Mouse (Mus musculus) hindbrain, embryonic 11.5 days (tissue): ENCODE data around the gene Gm11146. TPM values are rescaled to one million over a fixed set of nuclear protein-coding genes. Genes with fewer than 3 reads are reported as not detected.

Source experiments
- ATAC-seq: fragments of 200-750 bp; cut with Nextera tagmentation; 2 replicates; pipeline ENCODE4 v1.8.0; 2017; ENCODE audit warnings: mild to moderate bottlenecking, moderate TSS enrichment, moderate library complexity; ENCODE audit not compliant: low FRiP score
- DNase-seq: peaks from one replicate; pipeline ENCODE4 v3.0.0-alpha.2; 2015; ENCODE audit warnings: low spot score
- H3K27ac ChIP-seq: fragments of 300-500 bp; sonication (generic); 2 replicates; pipeline ENCODE4 v1.5.1; 2014; ENCODE audit warnings: mild to moderate bottlenecking, low read depth, low read length
- H3K27me3 ChIP-seq: fragments of 300-500 bp; sonication (generic); 2 replicates; pipeline ENCODE4 v1.6.1; 2014; ENCODE audit warnings: mild to moderate bottlenecking, low read length, moderate library complexity, mixed read lengths; ENCODE audit not compliant: control insufficient read depth, insufficient read depth
- H3K36me3 ChIP-seq: fragments of 300-500 bp; sonication (generic); 2 replicates; pipeline ENCODE4 v1.6.1; 2014; ENCODE audit warnings: mild to moderate bottlenecking, low read length, moderate library complexity, mixed read lengths; ENCODE audit not compliant: control insufficient read depth, insufficient read depth
- H3K4me1 ChIP-seq: fragments of 300-500 bp; sonication (generic); replicated peaks from 2 replicates; pipeline ENCODE4 v1.6.1; 2014; ENCODE audit warnings: low read length, mixed read lengths; ENCODE audit not compliant: control insufficient read depth, insufficient read depth
- H3K4me2 ChIP-seq: fragments of 300-500 bp; sonication (generic); replicated peaks from 2 replicates; pipeline ENCODE4 v1.6.1; 2014; ENCODE audit warnings: mild to moderate bottlenecking, low read depth, low read length
- H3K4me3 ChIP-seq: fragments of 300-500 bp; sonication (generic); 2 replicates; pipeline ENCODE4 v1.5.1; 2014; ENCODE audit warnings: low read depth, low read length
- H3K9ac ChIP-seq: fragments of 300-500 bp; sonication (generic); 2 replicates; pipeline ENCODE4 v1.6.1; 2014; ENCODE audit warnings: low read depth, low read length
- H3K9me3 ChIP-seq: fragments of 300-500 bp; sonication (generic); 2 replicates; pipeline ENCODE4 v1.6.1; 2016; ENCODE audit warnings: low read length; ENCODE audit not compliant: control insufficient read depth
- WGBS: fragments of 180-500 bp; shearing (Covaris S2); extraction: QIAGEN DNeasy Blood & Tissue Kit; methylation state at CpG from one replicate; pipeline ENCODE4 v1.1.7; 2014; 5-methylcytosine and 5-hydroxymethylcytosine counted together
- polyA plus RNA-seq: library from polyadenylated mRNA; unstranded; fragments of >200 nt; fragmentation: Nextera tagmentation; extraction: Ambion mirVana; gene quantifications from 2 replicates; pipeline ENCODE4 v1.2.1, GENCODE M21; 2014

Gene Gm11146
- not detected in 2 replicates for polyA plus RNA-seq

GRCm38 (mm10) chr16:77601994-77602393 lies at the start of gene Gm11146:
TSS of gene Gm11146 (minus strand) at chr16:77602094.
- H3K27me3 ChIP-seq = no peaks in the 10 kb centered on the region
- H3K9ac ChIP-seq = no peak within 1 kb of the TSS
- ATAC-seq (no peak), DNase-seq (no peak)
- H3K9me3 ChIP-seq = no peaks in the 10 kb centered on the region
- H3K36me3 ChIP-seq = 0 out of 2 replicates have a peak, but pooled peaks cover 3% of the 10 kb centered on the region
- H3K4me3 ChIP-seq = no peak within 1 kb of the TSS
- no peak within 1 kb of the TSS for H3K27ac ChIP-seq
- H3K4me2 ChIP-seq = no peak within 1 kb of the TSS
- H3K4me1 ChIP-seq = no peaks in the 10 kb centered on the region
- 84% methylated on average over 1 of the region's 1 CpGs for WGBS

GRCm38 (mm10) chr16:77650596-77650995 lies 48.7 kb upstream of the Gm11146 start:
- 69% methylated on average over 1 of the region's 1 CpGs for WGBS
- no peak overlapping the region for H3K4me2 ChIP-seq
- ATAC-seq (no peak), DNase-seq (no peak)
- H3K4me3 ChIP-seq = no peak overlapping the region
- H3K36me3 ChIP-seq = no peaks in the 10 kb centered on the region
- H3K27me3 ChIP-seq = no peaks in the 10 kb centered on the region
- H3K4me1 ChIP-seq = no peaks in the 10 kb centered on the region
- no peak overlapping the region for H3K27ac ChIP-seq
- H3K9ac ChIP-seq = no peak overlapping the region
- H3K9me3 ChIP-seq = no peaks in the 10 kb centered on the region

GRCm38 (mm10) chr16:77649006-77649405 lies 47.1 kb upstream of the Gm11146 start:
- Histone ChIP-seq H3K4me2 (no peak overlapping the region), H3K9ac (no peak overlapping the region), H3K27ac (peak overlapping the region; percentile 24; the same call in 1 of the 2 replicates), H3K4me3 (no peak overlapping the region), H3K9me3 (no peaks in the 10 kb centered on the region), H3K36me3 (no peaks in the 10 kb centered on the region), H3K4me1 (no peaks in the 10 kb centered on the region), H3K27me3 (no peaks in the 10 kb centered on the region)
- ATAC-seq (no peak), DNase-seq (no peak)
- WGBS = 69% methylated on average over 2 of the region's 2 CpGs

GRCm38 (mm10) chr16:77648181-77648580 lies 46.3 kb upstream of the Gm11146 start:
- DNase-seq = peak; percentile 37
- 51% methylated on average over 2 of the region's 2 CpGs for WGBS
- Histone ChIP-seq H3K4me2 (no peak overlapping the region), H3K27ac (peak overlapping the region; percentile 42), H3K27me3 (no peaks in the 10 kb centered on the region), H3K4me1 (no peaks in the 10 kb centered on the region), H3K9me3 (no peaks in the 10 kb centered on the region), H3K4me3 (no peak overlapping the region), H3K36me3 (no peaks in the 10 kb centered on the region), H3K9ac (no peak overlapping the region)
- no peak for ATAC-seq

GRCm38 (mm10) chr16:77646146-77646545 lies 44.3 kb upstream of the Gm11146 start:
- Histone ChIP-seq H3K27me3 (no peaks in the 10 kb centered on the region), H3K27ac (peak overlapping the region; percentile 49; the same call in 1 of the 2 replicates), H3K4me3 (no peak overlapping the region), H3K9me3 (no peaks in the 10 kb centered on the region), H3K4me2 (no peak overlapping the region), H3K9ac (no peak overlapping the region), H3K36me3 (no peaks in the 10 kb centered on the region), H3K4me1 (no peaks in the 10 kb centered on the region)
- WGBS = 73% methylated on average over 7 of the region's 7 CpGs
- ATAC-seq (no peak), DNase-seq (peak; percentile 25)

- no peak overlapping the region for H3K4me3 ChIP-seq
- peak overlapping the region; percentile 49; the same call in 1 of the 2 replicates for H3K27ac ChIP-seq
- no peaks in the 10 kb centered on the region for H3K9me3 ChIP-seq
- 42% methylated on average over 1 of the region's 1 CpGs for WGBS
- H3K4me1 ChIP-seq = no peaks in the 10 kb centered on the region
- ATAC-seq (no peak), DNase-seq (peak; percentile 19)
- no peak overlapping the region for H3K9ac ChIP-seq
- H3K4me2 ChIP-seq = no peak overlapping the region
- no peaks in the 10 kb centered on the region for H3K27me3 ChIP-seq
- no peaks in the 10 kb centered on the region for H3K36me3 ChIP-seq
These were observed 43.1 kb upstream of the Gm11146 start for GRCm38 (mm10) chr16:77644976-77645375.

GRCm38 (mm10) chr16:77643871-77644720 lies 42.2 kb upstream of the Gm11146 start:
- peak overlapping the region; percentile 38 for H3K4me3 ChIP-seq
- peak overlapping the region; percentile 39; the same call in 1 of the 2 replicates for H3K9ac ChIP-seq
- peak; percentile 91 for ATAC-seq
- H3K36me3 ChIP-seq = no peaks in the 10 kb centered on the region
- no peaks in the 10 kb centered on the region for H3K9me3 ChIP-seq
- H3K27me3 ChIP-seq = no peaks in the 10 kb centered on the region
- peak; percentile 83 for DNase-seq
- WGBS = 4% methylated on average over 31 of the region's 31 CpGs
- H3K27ac ChIP-seq = peak overlapping the region; percentile 94
- H3K4me1 ChIP-seq = no peaks in the 10 kb centered on the region
- peak overlapping the region; percentile 59 for H3K4me2 ChIP-seq

- Histone ChIP-seq H3K27ac (peak overlapping the region; percentile 94), H3K4me3 (no peak overlapping the region), H3K4me2 (peak overlapping the region; percentile 59; the same call in 1 of the 2 replicates), H3K4me1 (no peaks in the 10 kb centered on the region), H3K9me3 (no peaks in the 10 kb centered on the region), H3K9ac (no peak overlapping the region), H3K36me3 (no peaks in the 10 kb centered on the region), H3K27me3 (no peaks in the 10 kb centered on the region)
- ATAC-seq = 0 out of 2 replicates have a peak, but pooled peaks have one; percentile 2
- peak; percentile 19 for DNase-seq
- 83% methylated on average over 14 of the region's 14 CpGs for WGBS
These were observed 41.4 kb upstream of the Gm11146 start for GRCm38 (mm10) chr16:77643036-77643870.
